Mouse (Mus musculus) lung, postnatal 14 days (tissue): ENCODE measurements around the gene Nrsn2.

ENCODE experiments used
- DNase-seq: peaks from one replicate; pipeline ENCODE4 v3.0.0; 2021

The Nrsn2 gene

GRCm38 (mm10) chr2:152376345-152376741, at the start of gene Nrsn2:
TSS of gene Nrsn2 (minus strand) at chr2:152376638.
- no peak for DNase-seq

GRCm38 (mm10) chr2:152415786-152416185, 39.3 kb upstream of the Nrsn2 start:
- DNase-seq, result no peak

- no peak for DNase-seq
Measured at GRCm38 (mm10) chr2:152415287-152415686, 38.8 kb upstream of the Nrsn2 start, which contains the start of gene 6820408C15Rik. TSS of gene 6820408C15Rik (plus strand) at chr2:152415587.

- peak; percentile 85 for DNase-seq
Measured at GRCm38 (mm10) chr2:152414591-152415165, 38.2 kb upstream of the Nrsn2 start, which contains the start of gene Zcchc3. TSS of gene Zcchc3 (minus strand) at chr2:152415027.

GRCm38 (mm10) chr2:152413765-152414584, 37.5 kb upstream of the Nrsn2 start:
- DNase-seq, result peak; percentile 23

GRCm38 (mm10) chr2:152413158-152413764, 36.8 kb upstream of the Nrsn2 start:
- DNase-seq, result no peak

- DNase-seq, result no peak
Measured at GRCm38 (mm10) chr2:152412526-152413157, 36.2 kb upstream of the Nrsn2 start.

GRCm38 (mm10) chr2:152411471-152411870, 35.0 kb upstream of the Nrsn2 start:
- DNase-seq, result no peak

- peak; percentile 79 for DNase-seq
Measured at GRCm38 (mm10) chr2:152410971-152411371, 34.5 kb upstream of the Nrsn2 start.

- no peak for DNase-seq
Measured at GRCm38 (mm10) chr2:152409781-152410180, 33.3 kb upstream of the Nrsn2 start.

GRCm38 (mm10) chr2:152406126-152406525, 29.7 kb upstream of the Nrsn2 start:
- DNase-seq, result peak; percentile 95

GRCm38 (mm10) chr2:152399122-152399542, 22.7 kb upstream of the Nrsn2 start:
- DNase-seq, result no peak

- peak; percentile 93 for DNase-seq
Measured at GRCm38 (mm10) chr2:152398691-152399090, 22.3 kb upstream of the Nrsn2 start.

- DNase-seq, result peak; percentile 99
Measured at GRCm38 (mm10) chr2:152397680-152398435, 21.4 kb upstream of the Nrsn2 start, which contains the start of gene Sox12. TSS of gene Sox12 (minus strand) at chr2:152398063.

GRCm38 (mm10) chr2:152397004-152397589, 20.7 kb upstream of the Nrsn2 start:
- DNase-seq, result peak; percentile 75

GRCm38 (mm10) chr2:152396110-152397003, 19.9 kb upstream of the Nrsn2 start:
- DNase-seq, result peak; percentile 84

- no peak for DNase-seq
Measured at GRCm38 (mm10) chr2:152395271-152395920, 19.0 kb upstream of the Nrsn2 start.

- DNase-seq, result no peak
Measured at GRCm38 (mm10) chr2:152393225-152394017, 17.0 kb upstream of the Nrsn2 start.

GRCm38 (mm10) chr2:152392786-152393185, 16.3 kb upstream of the Nrsn2 start:
- DNase-seq, result peak; percentile 52
